Mouse (Mus musculus) lung, postnatal 0 days (tissue): ENCODE measurements around the gene Drosha.

Source experiments
- CTCF ChIP-seq: IDR thresholded peaks from 2 replicates; pipeline ENCODE4 v1.5.1; 2016; ENCODE audit warnings: antibody characterized with exemption, mild to moderate bottlenecking
- EP300 ChIP-seq: IDR thresholded peaks from 2 replicates; pipeline ENCODE4 v1.6.1; 2016; ENCODE audit warnings: antibody characterized with exemption, mild to moderate bottlenecking, control low read depth

DNA sequence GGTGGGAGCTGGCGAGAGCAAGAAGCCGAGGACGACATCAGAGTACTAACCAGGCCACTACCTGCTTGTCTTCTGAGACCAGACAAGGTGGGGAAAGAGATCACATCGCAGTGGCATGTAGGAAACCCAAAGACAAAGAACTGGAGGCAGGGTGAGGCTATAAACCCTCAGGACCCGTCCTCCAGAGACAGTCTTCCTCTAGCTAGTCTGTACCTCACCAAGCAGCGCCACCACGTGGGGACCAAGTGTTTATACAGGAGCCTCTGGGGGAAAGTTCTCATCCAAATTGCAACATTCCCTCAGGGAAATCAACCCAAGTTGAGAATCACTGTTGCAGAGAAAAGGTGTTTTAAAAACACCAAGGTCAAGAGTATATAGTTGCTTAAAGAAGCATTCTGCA, 18.2 kb downstream of the Drosha start:
- TF ChIP-seq CTCF (peak; percentile 25), EP300 (no peak)
